Mouse (Mus musculus) spleen, postnatal 14 days (tissue): Measurements from ENCODE around the gene Icosl.
"Not testable (repeated sequence)": the region's sequence is repeated elsewhere in the genome, so short reads cannot be mapped to it uniquely, and the experiment has no call there.

ENCODE experiments used
- DNase-seq, 2 experiments: peaks; one replicate each; pipeline ENCODE4 v3.0.0; 2021 to 2022; ENCODE audit warnings: low spot score in 2 of 2

The Icosl gene

GRCm38 (mm10) chr10:78074977-78075376 is 5.9 kb downstream of the Icosl start:
- no peak for DNase-seq

GRCm38 (mm10) chr10:78077862-78078261 is 8.8 kb downstream of the Icosl start:
- no peak for DNase-seq

GRCm38 (mm10) chr10:78078276-78078675 is 9.2 kb downstream of the Icosl start:
- DNase-seq, result no peak

GRCm38 (mm10) chr10:78079955-78080591 is 11.0 kb downstream of the Icosl start:
- no peak for DNase-seq

GRCm38 (mm10) chr10:78084073-78084472 is 15.0 kb downstream of the Icosl start:
- no peak for DNase-seq

- no peak for DNase-seq
Measured at GRCm38 (mm10) chr10:78085711-78086110, 16.6 kb downstream of the Icosl start.

- DNase-seq, result no peak
Measured at GRCm38 (mm10) chr10:78086444-78087061, 17.5 kb downstream of the Icosl start.

- DNase-seq, result peak in 1 of 2 experiments; percentile 34
Measured at GRCm38 (mm10) chr10:78087101-78087511, 18.0 kb downstream of the Icosl start.

GRCm38 (mm10) chr10:78090246-78090645 is 21.1 kb downstream of the Icosl start:
- no peak for DNase-seq

GRCm38 (mm10) chr10:78090706-78091491 is 21.8 kb downstream of the Icosl start:
- no peak for DNase-seq

- DNase-seq, result peak in 1 of 2 experiments; percentile 34
Measured at GRCm38 (mm10) chr10:78091865-78092724, 23.0 kb downstream of the Icosl start.

GRCm38 (mm10) chr10:78092725-78093029 is 23.6 kb downstream of the Icosl start:
- DNase-seq, result peak; percentile 47 to 58

GRCm38 (mm10) chr10:78095221-78095620 is 26.1 kb downstream of the Icosl start:
- DNase-seq, result no peak

- DNase-seq, result no peak
Measured at GRCm38 (mm10) chr10:78095954-78096931, 27.1 kb downstream of the Icosl start.

- not testable (repeated sequence) for DNase-seq
Measured at GRCm38 (mm10) chr10:78099860-78100259, 30.8 kb downstream of the Icosl start.

- DNase-seq, result no peak
Measured at GRCm38 (mm10) chr10:78100989-78101780, 32.1 kb downstream of the Icosl start.

GRCm38 (mm10) chr10:78104555-78105490 is 35.7 kb downstream of the Icosl start:
- no peak for DNase-seq

- DNase-seq, result peak in 1 of 2 experiments; percentile 29
Measured at GRCm38 (mm10) chr10:78105548-78105947, 36.4 kb downstream of the Icosl start.
